Mouse (Mus musculus) MEL (cell line): ENCODE data around the gene Adsl. TPM values are rescaled to one million over a fixed set of nuclear protein-coding genes. Genes with fewer than 3 reads are reported as not detected.
A peak's percentile ranks its signal among the peaks of the same experiment; 100 is the strongest.

Source experiments
- DNase-seq: peaks from one replicate; pipeline ENCODE4 v3.0.0; 2011; ENCODE audit warnings: low read depth, low spot score
- H3K27ac ChIP-seq: 2 replicates; pipeline ENCODE4 v1.5.1; 2012; ENCODE audit warnings: low read depth, mild to moderate bottlenecking, control low read depth, low read length, moderate library complexity; ENCODE audit not compliant: control insufficient read depth
- H3K27me3 ChIP-seq, 2 experiments: fragments of 150-350 bp in 1 of 2; sonication (generic) in 1 of 2; 2 replicates each; pipeline ENCODE4 v1.6.1; 2012; ENCODE audit warnings: low read length in 2 of 2, mild to moderate bottlenecking in 2 of 2, improper control_type of control experiment in 1 of 2, moderate library complexity in 1 of 2; ENCODE audit not compliant: insufficient read depth in 2 of 2, control insufficient read depth in 1 of 2
- H3K36me3 ChIP-seq, 2 experiments: 2 replicates each; pipeline ENCODE4 v1.6.1; 2012 to 2014; ENCODE audit warnings: low read length in 2 of 2, improper control_type of control experiment in 1 of 2, inconsistent platforms in 1 of 2, mild to moderate bottlenecking in 1 of 2; ENCODE audit not compliant: insufficient read depth in 2 of 2, control insufficient read depth in 1 of 2
- H3K4me1 ChIP-seq, 2 experiments: fragments of 150-350 bp in 1 of 2; sonication (generic) in 1 of 2; 2 replicates each; pipeline ENCODE4 v1.6.1; 2012; ENCODE audit warnings: low read length in 2 of 2, improper control_type of control experiment in 1 of 2, mild to moderate bottlenecking in 1 of 2; ENCODE audit not compliant: insufficient read depth in 2 of 2, control insufficient read depth in 1 of 2
- H3K4me3 ChIP-seq, 2 experiments: fragments of 150-350 bp in 1 of 2; sonication (generic) in 1 of 2; 2 replicates each; pipeline ENCODE4 v1.5.1; 2012; ENCODE audit warnings: low read depth in 2 of 2, low read length in 2 of 2, mild to moderate bottlenecking in 2 of 2, moderate library complexity in 2 of 2, control low read depth in 1 of 2, improper control_type of control experiment in 1 of 2; ENCODE audit not compliant: control insufficient read depth in 1 of 2, insufficient read depth in 1 of 2
- H3K79me2 ChIP-seq: 2 replicates; pipeline ENCODE4 v1.6.1; 2012; ENCODE audit warnings: mild to moderate bottlenecking, low read length, moderate library complexity; ENCODE audit not compliant: control insufficient read depth, poor library complexity, insufficient read depth
- H3K9ac ChIP-seq: 2 replicates; pipeline ENCODE4 v1.6.1; 2012; ENCODE audit warnings: low read depth, mild to moderate bottlenecking, control low read depth, low read length, moderate library complexity; ENCODE audit not compliant: control insufficient read depth, poor library complexity, severe bottlenecking
- H3K9me3 ChIP-seq: fragments of 150-350 bp; sonication (generic); replicated peaks from 2 replicates; pipeline ENCODE4 v1.6.1; 2012; ENCODE audit warnings: mild to moderate bottlenecking, low read length, improper control_type of control experiment, moderate library complexity; ENCODE audit not compliant: insufficient read depth
- BHLHE40 ChIP-seq: IDR thresholded peaks from 2 replicates; pipeline ENCODE4 v1.6.1; 2012; ENCODE audit warnings: low read depth, mild to moderate bottlenecking, inconsistent platforms, low read length, improper control_type of control experiment, borderline replicate concordance
- CHD1 ChIP-seq: IDR thresholded peaks from 2 replicates; pipeline ENCODE4 v1.6.1; 2012; ENCODE audit warnings: low read depth, mild to moderate bottlenecking, inconsistent platforms, low read length, improper control_type of control experiment
- CHD2 ChIP-seq: IDR thresholded peaks from 2 replicates; pipeline ENCODE4 v1.6.1; 2011; ENCODE audit warnings: low read length, improper control_type of control experiment
- E2F4 ChIP-seq: IDR thresholded peaks from 2 replicates; pipeline ENCODE4 v1.6.1; 2011; ENCODE audit warnings: low read depth, low read length, improper control_type of control experiment, borderline replicate concordance
- EP300 ChIP-seq, 2 experiments: IDR thresholded peaks; 2 replicates each; pipeline ENCODE4 v1.6.1; 2011; ENCODE audit warnings: improper control_type of control experiment in 2 of 2, low read length in 2 of 2, low read depth in 1 of 2, mild to moderate bottlenecking in 1 of 2
- ETS1 ChIP-seq: IDR thresholded peaks from 2 replicates; pipeline ENCODE4 v1.6.1; 2012; ENCODE audit warnings: low read depth, mild to moderate bottlenecking, inconsistent platforms, low read length, improper control_type of control experiment, moderate library complexity
- HCFC1 ChIP-seq: IDR thresholded peaks from 2 replicates; pipeline ENCODE4 v1.6.1; 2012; ENCODE audit warnings: low read depth, mild to moderate bottlenecking, inconsistent platforms, low read length, improper control_type of control experiment, moderate library complexity
- KAT2A ChIP-seq: conservative IDR thresholded peaks from 2 replicates; pipeline ENCODE4 v1.6.1; 2012; ENCODE audit warnings: low read depth, low read length, improper control_type of control experiment, inconsistent platforms
- MAFK ChIP-seq: IDR thresholded peaks from 2 replicates; pipeline ENCODE4 v1.6.1; 2011; ENCODE audit warnings: low read depth, mild to moderate bottlenecking, low read length, improper control_type of control experiment, borderline replicate concordance
- MAX ChIP-seq: IDR thresholded peaks from 2 replicates; pipeline ENCODE4 v1.6.1; 2011; ENCODE audit warnings: low read length, improper control_type of control experiment
- MAZ ChIP-seq: IDR thresholded peaks from 2 replicates; pipeline ENCODE4 v1.6.1; 2012; ENCODE audit warnings: low read depth, mild to moderate bottlenecking, inconsistent platforms, low read length, improper control_type of control experiment
- MEF2A ChIP-seq: IDR thresholded peaks from 2 replicates; pipeline ENCODE4 v1.6.1; 2014; ENCODE audit warnings: low read depth, mild to moderate bottlenecking, inconsistent platforms, low read length, improper control_type of control experiment; ENCODE audit not compliant: poor library complexity, insufficient replicate concordance, severe bottlenecking; ENCODE audit errors: extremely low read depth
- MYB ChIP-seq: IDR thresholded peaks from 2 replicates; pipeline ENCODE4 v1.6.1; 2011; ENCODE audit warnings: mild to moderate bottlenecking, low read depth, low read length, improper control_type of control experiment
- POLR2A ChIP-seq, 2 experiments: IDR thresholded peaks; 2 replicates each; pipeline ENCODE4 v1.6.1; 2011 to 2012; ENCODE audit warnings: low read length in 2 of 2, mild to moderate bottlenecking in 2 of 2, control low read depth in 1 of 2, improper control_type of control experiment in 1 of 2, low read depth in 1 of 2, moderate library complexity in 1 of 2; ENCODE audit not compliant: control insufficient read depth in 1 of 2, insufficient read depth in 1 of 2, poor library complexity in 1 of 2
- POLR2AphosphoS5 ChIP-seq: IDR thresholded peaks from 2 replicates; pipeline ENCODE4 v1.6.1; 2012; ENCODE audit warnings: low read depth, borderline replicate concordance, mild to moderate bottlenecking, inconsistent platforms, low read length, moderate library complexity, mixed read lengths
- RAD21 ChIP-seq: IDR thresholded peaks from 2 replicates; pipeline ENCODE4 v1.6.1; 2011; ENCODE audit warnings: mild to moderate bottlenecking, low read depth, low read length, improper control_type of control experiment
- RCOR1 ChIP-seq: IDR thresholded peaks from 2 replicates; pipeline ENCODE4 v1.6.1; 2012; ENCODE audit warnings: low read depth, mild to moderate bottlenecking, inconsistent platforms, low read length, improper control_type of control experiment
- SIN3A ChIP-seq: IDR thresholded peaks from 2 replicates; pipeline ENCODE4 v1.6.1; 2012; ENCODE audit warnings: low read length, improper control_type of control experiment, inconsistent platforms
- SMC3 ChIP-seq: IDR thresholded peaks from 2 replicates; pipeline ENCODE4 v1.6.1; 2011; ENCODE audit warnings: low read depth, low read length, improper control_type of control experiment
- TBP ChIP-seq: IDR thresholded peaks from 2 replicates; pipeline ENCODE4 v1.8.0; 2011; ENCODE audit warnings: low read depth, low read length, improper control_type of control experiment
- TCF12 ChIP-seq: IDR thresholded peaks from 2 replicates; pipeline ENCODE4 v1.6.1; 2014; ENCODE audit warnings: low read depth, mild to moderate bottlenecking, inconsistent platforms, low read length, improper control_type of control experiment, moderate library complexity
- USF2 ChIP-seq, 2 experiments: IDR thresholded peaks; 2 replicates each; pipeline ENCODE4 v1.6.1; 2011 to 2012; ENCODE audit warnings: improper control_type of control experiment in 2 of 2, low read length in 2 of 2, borderline replicate concordance in 1 of 2, inconsistent platforms in 1 of 2, low read depth in 1 of 2, mild to moderate bottlenecking in 1 of 2; ENCODE audit not compliant: insufficient read depth in 1 of 2
- ZKSCAN1 ChIP-seq: IDR thresholded peaks from 2 replicates; pipeline ENCODE4 v1.6.1; 2012; ENCODE audit warnings: low read depth, mild to moderate bottlenecking, inconsistent platforms, low read length, improper control_type of control experiment, moderate library complexity
- ZMIZ1 ChIP-seq: IDR thresholded peaks from 2 replicates; pipeline ENCODE4 v1.6.1; 2012; ENCODE audit warnings: low read depth, mild to moderate bottlenecking, inconsistent platforms, low read length, improper control_type of control experiment, moderate library complexity
- polyA plus RNA-seq, 2 experiments: library from polyadenylated mRNA; stranded (reverse) in 1 of 2; unstranded in 1 of 2; fragments of >175 nt in 1 of 2; fragments of >200 nt in 1 of 2; gene quantifications; 2 replicates each; pipeline versions ENCODE4 v1.2.1 to v1.2.4; 2012; ENCODE audit warnings: low replicate concordance in 2 of 2, low read depth in 1 of 2; ENCODE audit not compliant: insufficient read length in 2 of 2, insufficient read depth in 1 of 2, missing spikeins in 1 of 2
- total RNA-seq: library from RNA; depleted of rRNA; stranded (reverse); fragments of 300-350 nt; gene quantifications from 2 replicates; pipeline ENCODE4 v1.2.3, GENCODE M21; 2012

Gene Adsl
- total and polyA plus RNA-seq, 3 experiments, result 304 to 365 (median 320) TPM

GRCm38 (mm10) chr15:80910790-80911531 lies 37.3 kb upstream of the Adsl start (continued):
- peak; percentile 71 for TF ChIP-seq SIN3A
- TF ChIP-seq TBP, result no peak
- peak; percentile 91 to 94 for TF ChIP-seq EP300 (IDR thresholded peaks at IDR 0.05; ENCODE audit: low read depth in 1 of 2, low read length in 2 of 2)
- no peak for TF ChIP-seq E2F4
- no peak for TF ChIP-seq USF2 (IDR thresholded peaks at IDR 0.05; ENCODE audit: borderline replicate concordance in 1 of 2, insufficient read depth in 1 of 2, low read depth in 1 of 2, low read length in 2 of 2)
- TF ChIP-seq SMC3, result 0 out of 2 replicates have a peak, but pooled peaks have one; percentile 1
- TF ChIP-seq ETS1, result peak; percentile 80
- no peak for TF ChIP-seq CHD2
- TF ChIP-seq POLR2AphosphoS5, result no peak

- no peak for TF ChIP-seq CHD1
- TF ChIP-seq MAFK, result no peak
- 0 out of 2 replicates have a peak, but pooled peaks have one; percentile 24 for TF ChIP-seq E2F4
- no peak for TF ChIP-seq KAT2A
- TF ChIP-seq, all 39 proteins: peak for 1
- Histone ChIP-seq H3K4me1 (peaks cover 13 to 23% of the 10 kb centered on the region in 2 experiments), H3K27me3 (no peaks in the 10 kb centered on the region), H3K36me3 (peaks cover 0 to 42% of the 10 kb centered on the region in 2 experiments), H3K79me2 (no peaks in the 10 kb centered on the region), H3K9me3 (no peaks in the 10 kb centered on the region), H3K4me3 (no peak overlapping the region), H3K27ac (no peak overlapping the region), H3K9ac (no peak overlapping the region)
- peak; percentile 36 for DNase-seq
Observed at GRCm38 (mm10) chr15:80912175-80912574, 36.1 kb upstream of the Adsl start.

- Histone ChIP-seq H3K79me2 (no peaks in the 10 kb centered on the region), H3K4me1 (peaks cover 13 to 23% of the 10 kb centered on the region in 2 experiments), H3K9me3 (no peaks in the 10 kb centered on the region), H3K27ac (no peak overlapping the region), H3K4me3 (no peak overlapping the region), H3K9ac (no peak overlapping the region), H3K36me3 (peaks cover 3 to 42% of the 10 kb centered on the region in 2 experiments), H3K27me3 (no peaks in the 10 kb centered on the region)
- DNase-seq, result peak; percentile 28
- no peak for TF ChIP-seq TCF12
- no peak for TF ChIP-seq TBP
- TF ChIP-seq USF2 (IDR thresholded peaks at IDR 0.05; ENCODE audit: borderline replicate concordance in 1 of 2, insufficient read depth in 1 of 2, low read depth in 1 of 2, low read length in 2 of 2), result no peak
- TF ChIP-seq RCOR1, result no peak
- TF ChIP-seq CHD2, result no peak
- no peak for TF ChIP-seq MAZ
- TF ChIP-seq BHLHE40, result no peak
- no peak for TF ChIP-seq RAD21
- no peak for TF ChIP-seq HCFC1
- no peak for TF ChIP-seq ZMIZ1
- no peak for TF ChIP-seq EP300 (IDR thresholded peaks at IDR 0.05; ENCODE audit: low read depth in 1 of 2, low read length in 2 of 2)
- TF ChIP-seq ZKSCAN1, result no peak
- TF ChIP-seq MEF2A, result no peak
- no peak for TF ChIP-seq POLR2AphosphoS5
- no peak for TF ChIP-seq POLR2A (IDR thresholded peaks at IDR 0.05; ENCODE audit: control insufficient read depth in 1 of 2, insufficient read depth in 1 of 2, low read depth in 1 of 2, low read length in 2 of 2, poor library complexity in 1 of 2)
- no peak for TF ChIP-seq MAX
- no peak for TF ChIP-seq E2F4
- TF ChIP-seq ETS1, result no peak
- no peak for TF ChIP-seq MYB
- no peak for TF ChIP-seq SIN3A
Observed at GRCm38 (mm10) chr15:80913803-80914202, 34.5 kb upstream of the Adsl start.
